Mouse (Mus musculus) heart, adult 2 months (tissue): ENCODE data around the gene Ntrk3.

Experiments used
- CTCF ChIP-seq: fragments of 200-600 bp; IDR thresholded peaks from 2 replicates; pipeline ENCODE4 v1.8.1; 2022; ENCODE audit warnings: antibody characterized with exemption, mild to moderate bottlenecking, moderate library complexity
- EP300 ChIP-seq: fragments of 200-500 bp; IDR thresholded peaks from 2 replicates; pipeline ENCODE4 v1.6.1; 2011; ENCODE audit warnings: low read depth, low read length, control low read depth; ENCODE audit not compliant: insufficient read depth
- POLR2A ChIP-seq: fragments of 200-500 bp; IDR thresholded peaks from 2 replicates; pipeline ENCODE4 v1.6.1; 2011; ENCODE audit warnings: mild to moderate bottlenecking, low read depth, low read length, control low read depth; ENCODE audit not compliant: insufficient read depth

GRCm38 (mm10) chr7:78660832-78661231 lies 77.0 kb downstream of the Ntrk3 start:
- no peak for TF ChIP-seq CTCF
- no peak for TF ChIP-seq POLR2A
- TF ChIP-seq EP300, result no peak
